Mouse (Mus musculus) thymus, adult 2 months (tissue): ENCODE data around the gene Ubald2. TPM values are rescaled to one million over a fixed set of nuclear protein-coding genes. Genes with fewer than 3 reads are reported as not detected.
A peak's percentile ranks its signal among the peaks of the same experiment; 100 is the strongest.

Experiments used
- DNase-seq: peaks from one replicate; pipeline ENCODE4 v3.0.0; 2021
- H3K27ac ChIP-seq: fragments of 200-500 bp; 2 replicates; pipeline ENCODE4 v1.5.1; 2012; ENCODE audit warnings: low read length, control low read depth; ENCODE audit not compliant: control insufficient read depth, insufficient read depth
- H3K27me3 ChIP-seq: fragments of 200-500 bp; 2 replicates; pipeline ENCODE4 v1.6.1; 2012; ENCODE audit warnings: mild to moderate bottlenecking, low read length, moderate library complexity, mixed read lengths; ENCODE audit not compliant: control insufficient read depth, insufficient read depth
- H3K36me3 ChIP-seq: fragments of 200-500 bp; 2 replicates; pipeline ENCODE4 v1.6.1; 2012; ENCODE audit warnings: mild to moderate bottlenecking, low read length, moderate library complexity; ENCODE audit not compliant: control insufficient read depth, insufficient read depth
- H3K4me1 ChIP-seq: fragments of 200-500 bp; replicated peaks from 2 replicates; pipeline ENCODE4 v1.6.1; 2012; ENCODE audit warnings: low read length; ENCODE audit not compliant: control insufficient read depth, insufficient read depth
- H3K4me3 ChIP-seq: fragments of 200-500 bp; 2 replicates; pipeline ENCODE4 v1.5.1; 2012; ENCODE audit warnings: mild to moderate bottlenecking, low read length, control low read depth, moderate library complexity; ENCODE audit not compliant: control insufficient read depth, insufficient read depth
- CTCF ChIP-seq: fragments of 200-500 bp; IDR thresholded peaks from 2 replicates; pipeline ENCODE4 v1.5.1; 2012; ENCODE audit warnings: mild to moderate bottlenecking, control low read depth, low read length, moderate library complexity, borderline replicate concordance; ENCODE audit not compliant: control insufficient read depth, poor library complexity, insufficient read depth; ENCODE audit errors: extremely low read depth
- POLR2A ChIP-seq: fragments of 200-500 bp; IDR thresholded peaks from 2 replicates; pipeline ENCODE4 v1.6.1; 2012; ENCODE audit warnings: mild to moderate bottlenecking, low read length, control low read depth, moderate library complexity; ENCODE audit not compliant: control insufficient read depth, poor library complexity, insufficient read depth; ENCODE audit errors: extremely low read depth
- WGBS: fragments of 180-500 bp; shearing (Covaris S2); methylation state at CpG from one replicate; pipeline ENCODE4 v1.1.7; 2018; 5-methylcytosine and 5-hydroxymethylcytosine counted together
- polyA plus RNA-seq: library from polyadenylated mRNA; depleted of rRNA; stranded (reverse); fragments of >200 nt; gene quantifications from 2 replicates; pipeline ENCODE4 v1.2.3, GENCODE M21; 2012

Gene Ubald2
- polyA plus RNA-seq, 1 experiment: 558 TPM

- WGBS: 61% methylated on average over 4 of the region's 4 CpGs
- Histone ChIP-seq H3K27ac (no peak overlapping the region), H3K27me3 (no peaks in the 10 kb centered on the region), H3K4me3 (no peak overlapping the region), H3K36me3 (no peaks in the 10 kb centered on the region), H3K4me1 (peaks cover 18% of the 10 kb centered on the region)
- TF ChIP-seq POLR2A: no peak
- no peak for TF ChIP-seq CTCF
- DNase-seq: no peak
Measured at GRCm38 (mm10) chr11:116413631-116414022, 20.3 kb upstream of the Ubald2 start.

GRCm38 (mm10) chr11:116416196-116416943 lies 17.5 kb upstream of the Ubald2 start:
- DNase-seq: no peak
- Histone ChIP-seq H3K36me3 (no peaks in the 10 kb centered on the region), H3K27ac (no peak overlapping the region), H3K27me3 (no peaks in the 10 kb centered on the region), H3K4me1 (peaks cover 22% of the 10 kb centered on the region), H3K4me3 (no peak overlapping the region)
- TF ChIP-seq CTCF (no peak), POLR2A (no peak)
- WGBS: 66% methylated on average over 6 of the region's 6 CpGs

GRCm38 (mm10) chr11:116417054-116417453 lies 16.8 kb upstream of the Ubald2 start:
- WGBS: 94% methylated on average over 5 of the region's 5 CpGs
- Histone ChIP-seq H3K4me1 (peaks cover 21% of the 10 kb centered on the region), H3K36me3 (no peaks in the 10 kb centered on the region), H3K27me3 (no peaks in the 10 kb centered on the region), H3K27ac (no peak overlapping the region), H3K4me3 (no peak overlapping the region)
- no peak for DNase-seq
- TF ChIP-seq POLR2A (no peak), CTCF (no peak)

GRCm38 (mm10) chr11:116418194-116418840 lies 15.6 kb upstream of the Ubald2 start:
- peak overlapping the region; percentile 11; the same call in 1 of the 2 replicates for H3K27ac ChIP-seq
- TF ChIP-seq POLR2A (no peak), CTCF (no peak)
- DNase-seq: peak; percentile 40
- H3K27me3 ChIP-seq: no peaks in the 10 kb centered on the region
- no peaks in the 10 kb centered on the region for H3K36me3 ChIP-seq
- 6% methylated on average over 2 of the region's 2 CpGs for WGBS
- no peak overlapping the region for H3K4me3 ChIP-seq
- peaks cover 20% of the 10 kb centered on the region for H3K4me1 ChIP-seq

GRCm38 (mm10) chr11:116418841-116419462 lies 14.9 kb upstream of the Ubald2 start:
- Histone ChIP-seq H3K36me3 (no peaks in the 10 kb centered on the region), H3K4me1 (peaks cover 24% of the 10 kb centered on the region), H3K4me3 (no peak overlapping the region), H3K27ac (peak overlapping the region; percentile 11; the same call in 1 of the 2 replicates), H3K27me3 (no peaks in the 10 kb centered on the region)
- WGBS: 8% methylated on average over 6 of the region's 6 CpGs
- DNase-seq: no peak
- TF ChIP-seq CTCF (no peak), POLR2A (no peak)

GRCm38 (mm10) chr11:116421102-116421501 lies 12.8 kb upstream of the Ubald2 start:
- no peaks in the 10 kb centered on the region for H3K36me3 ChIP-seq
- no peak overlapping the region for H3K27ac ChIP-seq
- no peak for DNase-seq
- H3K4me1 ChIP-seq: peaks cover 28% of the 10 kb centered on the region
- 81% methylated on average over 6 of the region's 6 CpGs for WGBS
- H3K4me3 ChIP-seq: no peak overlapping the region
- no peaks in the 10 kb centered on the region for H3K27me3 ChIP-seq
- TF ChIP-seq POLR2A (no peak), CTCF (no peak)

GRCm38 (mm10) chr11:116422562-116422961 lies 11.3 kb upstream of the Ubald2 start:
- Histone ChIP-seq H3K36me3 (no peaks in the 10 kb centered on the region), H3K27me3 (no peaks in the 10 kb centered on the region), H3K4me3 (no peak overlapping the region), H3K4me1 (peaks cover 26% of the 10 kb centered on the region), H3K27ac (no peak overlapping the region)
- no peak for DNase-seq
- 90% methylated on average over 2 of the region's 2 CpGs for WGBS
- TF ChIP-seq POLR2A: no peak
- no peak for TF ChIP-seq CTCF
